Mouse (Mus musculus): ENCODE data around the gene Sike1.
A peak's percentile ranks its signal among the peaks of the same experiment; 100 is the strongest.

The Sike1 gene

DNA sequence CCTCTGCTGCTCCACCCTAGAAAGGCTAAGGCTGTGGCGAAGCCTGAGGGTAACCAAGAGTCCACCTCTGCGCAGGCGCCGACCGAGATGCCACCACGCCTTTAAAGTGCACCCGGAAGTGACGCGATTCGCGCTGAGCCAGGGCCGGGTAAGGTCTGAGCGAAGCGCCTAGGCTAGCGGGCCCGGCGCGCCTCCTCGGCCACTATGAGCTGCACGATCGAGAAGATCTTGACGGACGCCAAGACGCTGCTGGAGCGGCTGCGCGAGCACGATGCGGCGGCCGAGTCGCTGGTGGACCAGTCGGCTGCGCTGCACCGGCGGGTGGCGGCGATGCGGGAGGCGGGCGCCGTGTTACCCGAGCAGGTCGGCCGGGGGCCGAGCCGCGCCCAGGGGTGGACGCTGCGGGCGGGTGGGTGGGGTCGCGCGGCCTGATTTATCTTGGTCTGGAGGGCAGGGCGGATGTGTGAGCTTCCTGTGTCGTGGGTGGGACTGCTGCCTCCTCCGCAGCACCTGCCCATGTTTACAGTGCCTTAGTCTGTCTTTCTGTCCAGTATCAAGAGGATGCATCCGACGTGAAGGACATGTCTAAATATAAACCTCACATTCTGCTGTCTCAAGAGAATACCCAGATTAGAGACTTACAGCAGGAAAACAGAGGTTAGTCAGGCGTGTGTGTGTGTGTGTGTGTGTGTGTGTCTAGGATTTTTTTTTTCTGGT is at the start of gene Sike1:
Sike1 (plus strand) TSS at position 104 of the 717 bp plus-strand sequence.
- DNase-seq (ENCODE audit: low spot score) = peak; percentile 88

DNA sequence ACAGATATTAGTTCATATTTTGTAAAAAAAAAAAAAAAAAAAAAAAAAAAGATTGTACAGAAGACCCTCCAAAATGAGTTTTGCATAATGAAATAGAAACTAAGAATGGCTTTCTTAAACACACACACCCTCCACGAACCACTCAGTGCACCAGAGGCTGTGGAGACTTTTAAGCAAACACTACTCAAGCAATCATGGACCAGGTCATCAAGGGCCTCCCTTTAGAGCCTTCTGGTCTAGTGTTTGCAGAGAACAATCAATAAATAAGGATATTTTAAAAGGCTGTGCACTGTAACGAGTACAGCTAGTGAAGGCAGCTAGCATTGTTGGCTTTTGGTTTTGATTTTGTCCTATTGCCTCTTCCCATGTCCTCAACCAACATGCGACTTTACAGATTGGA is 49.2 kb upstream of the Sike1 start:
- no peak for DNase-seq (ENCODE audit: low spot score)

DNA sequence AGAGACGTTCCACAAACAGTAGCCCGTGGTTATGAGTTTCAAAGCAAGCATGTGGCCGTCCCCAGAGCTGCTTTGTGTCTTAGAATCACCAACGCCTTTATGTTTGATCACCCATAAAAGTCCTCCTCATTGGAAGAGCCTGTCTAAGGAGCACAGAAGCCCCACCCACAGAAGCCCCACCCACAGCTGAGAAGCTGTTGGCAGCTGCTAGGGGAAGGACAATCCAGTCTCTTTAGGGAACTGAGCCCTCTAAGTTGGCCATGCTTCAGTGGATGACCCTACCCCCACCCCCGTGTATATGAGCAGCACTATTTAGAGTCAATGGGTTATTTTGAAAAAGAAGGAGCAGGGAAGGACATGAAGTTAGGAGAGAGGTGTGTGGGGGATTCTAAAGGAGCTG is 48.6 kb upstream of the Sike1 start:
- no peak for DNase-seq (ENCODE audit: low spot score)

DNA sequence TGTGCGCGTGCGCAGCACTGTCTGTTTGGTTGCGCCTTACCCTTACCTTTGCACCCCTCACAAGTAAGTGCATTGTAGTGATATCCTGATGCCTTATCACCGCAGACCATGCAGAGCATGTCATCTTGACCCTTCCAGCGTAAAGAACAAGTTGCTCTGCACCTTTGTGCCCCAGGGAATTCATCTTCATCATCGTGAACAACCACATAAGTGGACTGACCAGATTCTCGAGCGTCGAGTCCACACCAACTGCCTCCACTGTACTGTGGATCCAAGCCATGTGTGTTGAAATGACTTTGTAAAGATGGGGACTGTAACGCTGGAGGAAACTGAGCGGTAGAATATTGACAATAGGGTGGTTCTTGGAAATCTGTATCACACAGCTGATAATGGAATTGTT is 41.0 kb upstream of the Sike1 start:
- no peak for DNase-seq (ENCODE audit: low spot score)

DNA sequence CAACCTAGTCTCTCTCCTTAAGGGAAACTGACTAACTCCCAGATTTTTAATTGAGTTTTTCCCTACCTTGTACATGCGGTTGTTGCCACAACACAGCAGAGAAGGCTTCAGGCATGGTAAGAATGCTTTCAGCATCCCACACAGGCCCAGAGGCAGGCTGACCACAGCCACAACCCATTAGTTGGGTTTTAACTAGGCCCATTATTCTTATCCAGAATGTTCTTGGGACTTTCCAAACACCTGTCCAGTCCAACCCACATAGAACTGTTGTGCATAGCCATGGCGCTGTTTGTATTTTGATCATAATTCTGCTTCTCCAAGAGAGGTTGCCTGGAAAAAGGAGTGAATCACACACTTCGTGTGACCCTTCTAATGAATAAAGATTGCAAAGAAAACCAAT is 40.4 kb upstream of the Sike1 start:
- DNase-seq (ENCODE audit: low spot score) = no peak

DNA sequence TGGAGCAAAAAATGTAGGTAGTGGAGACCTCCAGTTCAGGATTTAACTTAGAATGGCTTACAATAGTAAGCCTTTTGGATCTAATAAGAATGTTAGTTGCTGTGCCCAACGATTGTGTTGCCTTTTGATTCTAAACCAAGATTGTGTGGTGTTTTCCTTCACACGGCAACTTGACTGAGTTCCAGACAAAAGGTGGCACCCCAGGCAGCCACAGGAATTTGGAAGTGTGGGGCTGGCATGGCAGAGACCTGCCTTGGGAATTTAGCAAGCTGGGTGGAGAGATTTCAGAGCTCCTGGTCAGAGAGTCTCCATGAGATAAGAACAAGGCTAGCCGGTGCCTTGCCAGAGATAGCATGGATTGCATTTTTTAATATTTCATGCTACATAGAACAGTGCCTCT is 39.9 kb upstream of the Sike1 start:
- DNase-seq (ENCODE audit: low spot score) = no peak

DNA sequence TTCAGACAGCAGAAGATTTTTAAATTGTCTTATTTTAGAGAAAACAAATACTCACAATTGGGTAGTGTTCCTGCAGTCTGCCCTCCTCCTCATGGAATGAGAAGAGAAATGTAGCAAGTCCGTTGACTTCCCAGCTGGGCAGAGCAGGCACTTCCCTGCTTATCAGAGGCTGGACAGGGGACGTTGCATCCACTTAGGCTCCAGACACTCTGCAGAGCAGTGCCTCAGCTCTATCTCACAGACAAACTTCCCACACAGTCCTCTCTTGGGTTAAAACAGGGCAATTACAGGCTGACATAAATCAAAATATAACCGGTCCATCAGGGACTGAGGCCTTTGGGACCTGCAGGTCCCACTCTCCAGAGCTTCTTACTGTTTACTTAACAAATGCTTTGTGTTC is 31.5 kb upstream of the Sike1 start, which contains the start of gene Nr1h5:
Nr1h5 (minus strand) TSS at position 101 of the 400 bp plus-strand sequence.
- no peak for DNase-seq (ENCODE audit: low spot score)

DNA sequence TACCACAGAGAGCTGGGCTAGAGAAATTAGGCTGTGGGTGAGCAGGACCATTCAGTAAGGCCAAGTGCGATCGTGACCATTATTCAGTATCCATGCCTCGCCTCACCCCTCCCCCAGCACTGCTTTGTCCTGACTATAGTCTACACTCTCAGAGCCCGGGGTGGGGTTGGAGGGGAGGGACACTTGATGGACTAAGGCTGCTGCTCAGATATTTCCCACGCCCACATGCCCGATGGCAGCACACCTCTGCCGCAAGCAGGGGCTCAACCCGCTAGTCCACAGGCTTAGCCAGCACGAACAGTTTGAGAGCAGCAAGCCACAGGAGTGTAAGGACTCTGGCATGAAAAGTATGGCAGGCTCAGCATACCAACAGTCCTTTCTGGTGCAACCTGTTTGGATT is 25.4 kb upstream of the Sike1 start:
- no peak for DNase-seq (ENCODE audit: low spot score)

DNA sequence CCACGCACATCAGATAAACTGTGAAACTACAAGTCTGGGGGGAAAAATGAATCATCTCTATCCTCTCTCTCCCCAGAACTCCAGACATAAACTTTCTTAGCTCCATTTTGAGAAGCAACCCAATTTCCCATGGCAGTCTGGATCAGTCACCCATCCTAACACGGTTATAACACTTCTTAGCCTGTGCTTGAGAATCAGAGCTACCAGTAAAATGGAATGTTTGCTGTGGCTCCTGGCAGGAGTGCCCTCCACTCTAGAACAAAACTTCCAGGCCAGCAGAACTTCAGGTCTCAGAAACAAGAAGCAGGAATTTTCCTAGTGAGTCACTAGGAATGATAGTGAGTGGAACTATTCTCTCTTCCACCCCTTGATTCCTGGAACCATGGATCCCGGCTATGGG is 25.0 kb upstream of the Sike1 start:
- DNase-seq (ENCODE audit: low spot score) = no peak

DNA sequence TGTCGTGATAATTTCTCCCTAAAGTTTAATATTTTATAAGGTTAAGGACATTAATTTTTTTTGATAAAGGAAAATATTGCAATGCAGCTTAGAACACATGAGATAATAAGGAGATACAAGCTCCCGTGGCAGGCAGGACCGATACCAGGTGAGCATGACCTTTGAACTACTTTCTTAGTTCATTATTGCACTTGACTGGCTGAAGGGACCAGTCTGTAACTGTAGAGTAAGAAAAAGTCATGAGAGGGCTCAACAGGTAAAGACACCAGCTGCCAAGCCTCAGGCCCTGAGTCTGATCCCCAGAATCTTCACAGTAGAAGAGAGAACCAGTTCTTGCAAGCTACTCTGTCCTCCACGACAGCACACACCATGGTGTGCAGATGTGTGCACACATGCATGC is 18.6 kb upstream of the Sike1 start:
- no peak for DNase-seq (ENCODE audit: low spot score)

DNA sequence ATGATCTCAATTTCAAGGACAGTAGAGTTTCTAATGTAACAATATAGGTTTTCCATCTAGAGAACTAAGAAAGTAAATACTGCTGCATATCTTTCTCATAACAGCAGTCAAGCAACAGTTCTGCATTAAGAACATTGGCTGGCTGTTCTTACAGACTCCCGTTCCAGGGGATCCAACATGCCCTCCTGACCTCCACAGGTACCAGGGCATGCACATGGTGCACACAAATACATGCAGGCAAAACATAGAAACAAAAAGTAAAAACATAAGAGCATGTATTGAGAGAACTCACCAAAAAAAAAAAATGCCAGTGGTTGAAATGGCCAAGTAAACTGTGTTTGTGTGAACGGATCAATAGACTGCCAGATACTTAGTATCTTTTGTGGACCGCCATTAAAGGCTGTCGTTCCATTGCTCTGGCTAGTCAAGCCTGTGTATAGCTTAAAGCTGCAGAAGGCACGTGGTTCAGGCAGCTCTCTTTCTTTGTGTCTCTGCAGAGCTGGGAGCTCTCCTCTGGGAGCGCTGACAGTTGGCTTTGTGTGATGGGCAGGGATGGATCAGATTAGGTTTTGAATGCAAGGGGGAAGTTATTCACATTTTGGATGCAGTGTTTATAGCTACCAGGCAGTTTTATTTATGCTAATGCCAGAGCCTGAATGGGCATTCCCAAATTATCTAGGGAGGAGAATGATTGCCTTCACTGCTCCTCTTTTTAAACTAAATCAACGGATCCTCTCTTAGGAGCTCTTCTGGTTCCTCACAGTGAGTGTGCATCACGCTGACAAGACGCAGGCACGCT is 15.8 kb upstream of the Sike1 start:
- no peak for DNase-seq (ENCODE audit: low spot score)

DNA sequence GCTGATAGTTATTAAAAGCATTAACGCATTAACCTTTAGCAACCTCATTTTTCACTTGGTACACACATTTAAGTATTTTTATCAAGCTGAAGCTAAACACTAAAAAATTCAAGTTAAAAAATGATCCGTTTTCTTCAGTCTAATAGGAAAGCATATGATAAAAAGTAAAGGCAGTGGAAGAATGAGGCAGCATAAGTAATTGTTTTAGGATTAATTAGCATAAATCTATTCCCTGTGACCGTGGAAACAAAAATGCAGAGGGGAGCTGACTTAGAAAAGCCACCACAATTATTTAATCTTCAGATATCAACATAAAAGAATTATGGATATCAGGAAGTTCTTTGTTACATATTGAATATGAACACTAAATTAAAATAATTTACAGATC is 15.2 kb upstream of the Sike1 start:
- no peak for DNase-seq (ENCODE audit: low spot score)

DNA sequence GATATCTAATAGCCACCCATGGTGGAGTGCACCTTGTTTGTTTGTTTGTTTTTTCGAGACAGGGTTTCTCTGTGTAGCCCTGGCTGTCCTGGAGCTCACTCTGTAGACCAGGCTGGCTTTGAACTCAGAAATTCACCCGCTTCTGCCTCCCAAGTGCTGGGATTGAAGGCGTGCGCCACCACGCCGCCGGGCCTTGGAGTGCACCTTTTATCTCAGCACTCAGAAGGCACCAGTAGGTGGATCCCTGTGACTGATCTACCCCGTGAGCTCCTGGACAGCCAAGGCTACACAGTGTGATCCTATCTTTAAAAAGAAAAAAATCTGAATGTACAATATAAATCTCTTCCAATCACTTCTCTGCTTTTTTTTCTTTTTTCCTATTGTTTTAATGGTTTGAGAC is 4.5 kb upstream of the Sike1 start:
- no peak for DNase-seq (ENCODE audit: low spot score)

DNA sequence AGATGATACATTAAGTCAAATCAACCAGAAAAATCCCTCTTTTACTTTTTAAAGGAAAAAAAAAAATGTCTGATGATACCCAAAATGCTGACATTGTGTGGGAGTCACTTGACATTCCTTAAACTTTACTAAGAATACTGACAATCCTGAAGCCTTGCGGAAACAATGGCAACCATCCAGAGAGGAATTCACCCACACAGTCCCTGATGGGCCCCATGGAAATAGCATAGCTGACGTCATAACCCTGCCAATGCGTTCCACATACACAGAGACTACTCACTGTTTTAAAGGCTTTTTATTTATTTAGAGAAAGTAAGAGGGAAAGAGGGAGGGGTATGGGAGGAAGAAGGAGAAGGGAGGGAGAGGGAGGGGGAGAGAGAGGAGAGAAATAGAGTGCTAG is 2.6 kb upstream of the Sike1 start:
- no peak for DNase-seq (ENCODE audit: low spot score)

DNA sequence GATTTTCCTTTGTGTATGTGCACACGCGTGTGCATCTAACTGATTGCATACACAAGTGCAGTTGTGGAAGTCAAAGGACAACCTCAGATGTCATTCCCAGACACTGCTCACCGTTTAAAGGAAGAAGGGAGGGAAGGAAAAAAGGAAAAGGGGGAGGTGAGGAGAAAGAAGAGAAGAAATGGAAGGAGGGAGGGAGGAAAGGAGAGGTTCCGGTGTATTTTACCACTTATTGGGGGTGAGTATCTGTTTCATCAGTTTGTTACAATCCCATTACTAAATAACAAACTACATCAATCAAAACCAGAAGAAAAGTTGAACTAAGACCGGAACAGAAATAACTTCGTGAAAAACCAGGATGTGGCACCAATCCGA is 289 bp upstream of the Sike1 start:
- no peak for DNase-seq (ENCODE audit: low spot score)

DNA sequence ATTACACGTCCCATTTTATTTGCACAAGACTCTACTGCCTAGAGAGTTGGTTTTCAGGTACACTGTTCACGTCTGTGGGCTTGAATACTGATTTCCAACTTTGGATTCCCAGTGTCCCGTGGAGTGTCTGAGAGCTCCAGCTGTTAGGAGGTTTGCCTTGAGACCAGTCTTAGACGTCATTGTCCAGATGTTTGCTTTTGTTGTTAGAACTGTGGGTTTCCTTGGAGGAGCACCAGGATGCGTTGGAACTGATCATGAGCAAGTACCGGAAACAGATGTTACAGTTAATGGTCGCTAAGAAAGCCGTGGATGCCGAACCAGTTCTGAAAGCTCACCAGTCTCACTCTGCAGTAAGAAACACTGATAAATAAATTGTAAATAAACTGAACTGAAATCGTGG is 1.5 kb downstream of the Sike1 start:
- DNase-seq (ENCODE audit: low spot score) = no peak

DNA sequence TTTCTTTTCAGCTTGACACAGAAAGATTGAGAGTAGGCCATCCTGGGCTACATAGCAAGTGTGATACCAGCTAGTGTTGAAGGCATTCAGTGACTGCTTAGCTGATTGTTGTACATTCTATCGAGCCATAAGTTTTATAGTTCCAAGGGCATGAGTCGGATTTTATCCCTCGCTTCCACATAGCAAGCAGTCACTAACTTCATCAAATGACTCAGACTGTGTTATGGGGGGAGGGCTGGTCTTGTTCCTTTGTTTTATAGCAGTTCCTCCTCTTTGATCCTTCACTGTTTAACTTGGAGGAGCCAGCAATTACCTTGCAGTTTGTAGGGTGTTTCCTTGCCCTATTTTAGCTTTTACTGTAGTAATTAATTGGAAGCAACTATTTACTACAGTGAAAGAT is 2.1 kb downstream of the Sike1 start:
- DNase-seq (ENCODE audit: low spot score) = no peak

DNA sequence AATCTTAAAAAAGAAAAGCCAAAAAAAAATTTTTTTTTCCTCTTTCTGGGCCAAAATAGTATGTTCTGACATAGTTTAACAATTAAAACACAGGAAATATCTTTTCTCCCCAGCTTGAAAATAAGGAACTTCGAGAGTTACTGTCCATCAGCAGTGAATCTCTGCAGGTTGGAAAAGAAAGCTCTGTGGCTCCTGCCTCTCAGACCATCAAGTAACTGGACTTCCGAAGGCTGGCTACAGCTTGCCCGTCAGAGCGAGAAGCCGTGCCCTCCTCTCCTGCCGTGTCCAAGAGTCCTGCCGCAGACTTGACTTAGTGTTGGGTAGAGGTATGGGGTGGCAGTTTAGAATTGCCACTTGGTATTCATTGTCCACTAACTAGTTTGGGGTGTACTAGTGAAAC is 6.1 kb downstream of the Sike1 start:
- no peak for DNase-seq (ENCODE audit: low spot score)

DNA sequence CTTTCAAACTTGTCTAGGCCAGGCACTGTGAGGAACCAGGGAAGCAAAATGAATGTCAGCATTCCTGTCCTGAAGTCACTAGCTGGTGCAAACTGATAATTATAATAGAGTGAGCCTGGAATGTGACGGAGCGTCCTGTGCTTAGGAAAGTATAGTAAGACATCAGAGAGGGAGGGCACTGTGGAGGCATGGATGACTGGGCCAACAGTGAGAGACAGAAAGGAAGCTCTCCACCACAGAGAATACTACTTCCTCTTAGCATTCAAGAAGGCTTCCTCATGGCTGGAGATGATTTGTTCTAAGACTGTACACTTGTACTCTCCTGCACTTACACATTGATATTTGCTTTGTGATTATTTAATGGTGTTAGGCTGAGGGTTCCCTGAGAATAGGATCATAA is 21.8 kb downstream of the Sike1 start:
- DNase-seq (ENCODE audit: low spot score) = no peak

DNA sequence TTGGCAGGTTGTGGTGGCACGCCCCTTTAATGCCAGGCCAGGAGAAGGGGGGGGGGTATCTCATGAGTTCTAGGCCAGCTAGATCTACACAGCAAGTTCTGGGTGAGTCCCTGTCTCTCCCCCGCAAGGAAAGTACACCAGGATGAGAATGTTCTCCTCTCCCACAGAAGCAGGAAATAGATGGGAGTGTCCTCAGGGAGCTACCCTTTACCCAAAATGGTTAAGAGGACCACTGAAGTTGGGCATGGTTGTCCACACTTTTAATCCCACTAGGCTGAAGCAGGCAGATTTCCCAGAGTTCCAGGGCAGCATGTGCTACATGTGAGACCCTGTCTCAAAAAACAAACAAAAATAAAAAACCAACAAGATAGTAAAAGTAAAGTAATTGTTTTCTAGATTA is 24.0 kb downstream of the Sike1 start:
- DNase-seq (ENCODE audit: low spot score) = no peak

DNA sequence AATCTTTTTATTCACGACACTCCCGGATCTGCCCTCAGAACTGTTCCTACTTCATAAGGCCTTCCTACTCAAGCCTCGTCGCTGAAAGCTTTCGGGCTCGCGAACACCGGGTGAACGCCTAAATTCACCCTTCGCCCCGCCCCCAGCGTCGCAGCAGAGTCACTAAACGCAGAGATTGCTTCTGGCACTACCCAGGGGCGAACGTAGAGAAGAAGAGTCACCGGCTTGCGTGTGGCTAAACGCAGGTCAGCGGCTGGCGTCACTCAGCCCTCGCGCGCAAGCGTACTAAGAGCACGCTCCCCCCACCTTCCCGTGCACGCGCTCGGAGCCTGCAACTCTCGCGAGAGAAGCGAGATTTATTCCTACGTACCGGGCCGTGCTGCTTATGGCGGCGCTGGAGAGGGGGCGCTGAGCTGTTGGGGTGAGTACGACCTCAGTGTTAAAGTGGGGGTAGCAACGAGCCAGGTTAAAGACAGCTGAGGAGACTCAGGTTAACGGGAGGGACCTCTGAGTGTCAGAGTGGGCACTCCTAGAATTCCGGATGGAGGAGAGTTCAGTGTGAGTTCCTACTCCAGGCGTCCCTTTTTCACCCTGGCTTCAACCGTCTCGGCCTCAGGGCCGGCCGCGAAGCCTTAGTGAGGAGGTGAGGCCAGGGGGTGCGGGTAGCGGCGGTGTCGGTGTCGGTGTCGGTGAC is 24.9 kb downstream of the Sike1 start, which contains the start of gene Csde1:
Csde1 (plus strand) TSS at position 178 of the 694 bp plus-strand sequence.
- DNase-seq (ENCODE audit: low spot score) = peak; percentile 95

DNA sequence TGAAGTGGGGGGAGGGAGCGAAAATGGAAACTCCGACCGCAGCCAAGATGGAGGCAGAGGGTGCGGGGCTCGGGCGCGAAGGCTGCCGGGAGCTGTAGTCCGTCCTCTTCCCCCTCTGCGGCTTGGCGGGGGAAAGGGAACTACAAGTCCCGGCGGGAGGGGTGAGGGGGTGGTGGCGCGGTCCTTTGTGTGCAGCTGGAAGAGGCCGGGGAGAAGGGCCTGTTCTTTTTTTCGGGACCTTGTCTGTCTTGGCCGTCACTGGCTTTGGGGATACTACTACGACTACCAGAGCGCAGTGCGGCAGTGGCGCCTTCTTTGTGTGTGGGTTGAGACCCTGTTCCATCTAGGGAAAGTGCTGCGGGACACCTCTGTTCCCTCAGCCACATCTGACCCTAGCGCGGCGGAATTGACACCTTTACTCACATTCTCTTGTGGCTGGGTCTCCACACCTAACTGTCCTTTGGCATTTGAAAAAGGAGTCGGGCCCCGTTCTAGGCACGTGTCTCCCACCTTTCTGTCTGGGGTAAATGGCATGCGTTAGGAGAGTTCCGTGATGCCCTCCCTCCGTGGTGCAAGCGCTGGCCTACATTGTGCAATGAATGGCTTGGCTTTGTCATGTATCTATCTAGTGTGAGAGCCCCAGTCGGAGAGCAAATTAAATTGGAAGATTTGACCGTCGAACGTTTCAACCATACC is 25.6 kb downstream of the Sike1 start:
- peak; percentile 84 for DNase-seq (ENCODE audit: low spot score)

Measured in c-Kit-positive CD71-positive TER-119-positive erythroid progenitor cells, embryonic 14.5 days (primary cell).